Mouse (Mus musculus): ENCODE data around the gene Ppp2r5e.

Ppp2r5e gene

DNA sequence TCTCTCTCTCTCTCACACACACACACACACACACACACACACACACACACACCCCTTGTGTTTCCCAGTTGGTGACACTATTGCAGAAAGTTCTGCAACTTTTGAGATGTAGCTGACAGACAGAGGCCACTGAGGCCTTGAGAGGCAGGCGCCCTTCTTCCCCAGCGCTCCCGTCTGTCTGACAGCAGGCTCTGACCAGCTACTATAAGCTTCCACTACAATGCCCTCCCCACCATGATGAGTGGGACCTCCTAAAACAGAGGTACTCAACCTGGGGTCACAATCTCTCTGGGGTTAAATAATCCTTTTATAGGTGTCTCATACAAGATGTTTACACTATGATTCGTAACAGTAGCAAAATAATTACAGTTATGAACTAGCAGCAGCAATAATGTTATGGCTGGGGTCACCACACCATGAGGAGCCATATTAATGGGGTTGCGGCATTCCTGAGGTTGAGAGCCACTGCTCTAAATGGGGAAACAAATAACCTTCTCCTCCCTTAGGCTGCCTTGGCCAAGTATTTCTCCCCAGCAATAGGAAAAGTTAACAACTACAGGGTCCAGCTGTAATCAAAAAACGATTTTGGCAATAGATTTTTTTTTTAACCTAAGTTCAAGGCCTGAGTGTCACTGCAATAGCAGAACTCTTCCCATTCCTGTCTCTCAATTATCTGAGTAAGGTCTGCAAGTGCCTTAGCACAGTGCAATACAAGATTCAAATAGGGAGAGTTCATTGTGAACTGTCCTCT is 58.2 kb downstream of the Ppp2r5e start:
- no peak for DNase-seq (ENCODE audit: low spot score in 2 of 2)

DNA sequence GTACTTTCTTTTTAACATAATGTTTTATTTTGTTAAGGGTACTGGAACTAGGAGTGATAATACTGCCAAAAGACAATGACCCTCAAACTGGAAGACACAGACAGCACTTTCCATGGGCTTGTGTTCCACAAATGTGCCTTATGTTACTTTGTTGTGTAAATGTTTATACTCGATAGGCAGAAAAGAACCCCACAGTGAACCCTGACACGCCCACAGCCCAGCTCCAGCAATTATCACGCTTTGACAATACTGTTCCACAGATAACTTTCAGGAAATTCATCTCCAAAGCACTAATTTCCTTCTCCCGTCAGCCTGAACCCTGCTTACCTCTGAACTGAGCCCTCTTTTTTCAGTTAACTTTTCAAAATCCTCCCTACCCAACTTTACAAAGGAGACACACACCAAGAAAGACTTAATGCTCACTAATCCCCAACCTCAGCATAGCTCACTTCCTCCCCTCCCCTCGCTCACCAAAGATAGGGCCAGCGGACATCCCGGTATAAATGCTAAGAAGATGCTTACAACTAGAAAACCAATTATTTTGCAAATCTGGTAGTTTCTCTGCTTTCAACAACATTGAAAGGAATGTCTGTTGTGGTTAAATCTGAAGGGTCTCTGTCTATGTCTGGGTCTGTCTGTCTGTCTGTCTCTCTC is 58.9 kb downstream of the Ppp2r5e start:
- DNase-seq (ENCODE audit: low spot score in 2 of 2): no peak

GRCm38 (mm10) chr12:75536566-75536965 is 59.5 kb downstream of the Ppp2r5e start:
- no peak for DNase-seq (ENCODE audit: low spot score in 2 of 2)

DNA sequence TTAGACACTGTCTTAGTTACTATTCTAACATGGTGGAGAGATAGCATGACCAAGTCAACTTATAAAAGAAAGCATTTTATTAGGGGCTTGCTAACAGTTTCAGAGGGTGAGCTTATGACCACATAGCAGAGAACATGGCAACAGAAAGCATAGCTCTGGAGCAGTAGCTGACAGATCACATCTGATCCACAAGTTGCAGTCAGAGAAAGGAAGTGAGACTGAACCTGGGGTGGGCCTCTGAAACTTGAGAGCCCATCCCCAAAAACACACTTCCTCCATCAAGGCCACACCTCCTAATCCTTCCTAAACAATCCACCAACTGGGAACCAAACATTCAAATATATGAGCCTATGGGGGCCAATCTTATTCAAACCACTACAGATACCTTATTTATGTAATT is 62.9 kb downstream of the Ppp2r5e start:
- no peak for DNase-seq (ENCODE audit: low spot score in 2 of 2)

GRCm38 (mm10) chr12:75531895-75532294 is 64.2 kb downstream of the Ppp2r5e start:
- no peak for DNase-seq (ENCODE audit: low spot score in 2 of 2)

DNA sequence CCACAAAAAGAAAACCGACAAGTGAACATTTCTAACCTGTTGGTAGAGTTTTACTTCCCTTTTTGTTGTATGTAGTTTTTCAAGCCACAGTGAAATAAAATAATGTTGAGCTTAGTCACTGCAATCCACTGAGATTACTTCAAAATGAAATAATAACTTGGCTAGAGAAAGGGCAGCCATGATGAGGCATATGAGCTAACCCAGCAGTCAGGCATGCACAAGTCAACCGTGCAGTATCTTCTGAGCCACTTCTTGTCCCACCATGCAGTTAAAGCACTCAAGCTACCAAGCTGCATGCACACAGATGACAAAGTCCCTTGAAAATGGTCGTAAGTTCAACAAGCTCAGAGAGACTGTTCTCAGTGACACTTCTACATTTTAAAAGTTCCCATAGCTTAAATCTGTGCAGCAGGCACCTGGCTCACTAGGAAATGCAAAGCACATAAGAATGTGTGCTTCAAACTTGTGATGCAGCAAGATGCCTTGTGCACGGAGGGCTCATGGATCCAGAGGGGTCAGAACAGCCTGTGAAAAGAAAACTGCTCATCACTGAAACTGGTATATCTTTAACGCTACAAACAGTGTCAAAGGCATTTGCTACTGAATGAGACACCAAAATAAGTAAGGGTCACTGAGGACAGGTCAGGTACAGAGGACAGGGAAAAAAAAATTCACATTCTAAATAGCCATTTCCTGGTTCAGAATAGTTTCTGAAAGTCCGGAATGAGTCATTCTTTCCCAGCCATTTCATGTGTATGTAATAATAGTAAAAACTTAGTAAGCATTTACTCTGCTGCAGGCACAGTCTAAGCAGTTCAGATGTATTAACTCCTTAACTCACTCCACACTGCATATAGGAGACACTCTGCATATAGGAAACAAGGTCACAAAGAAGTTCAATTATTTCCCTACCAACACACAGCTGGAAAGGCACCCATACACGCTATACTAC is 66.9 kb downstream of the Ppp2r5e start:
- DNase-seq (ENCODE audit: low spot score in 2 of 2): no peak

GRCm38 (mm10) chr12:75528300-75528699 is 67.7 kb downstream of the Ppp2r5e start:
- DNase-seq (ENCODE audit: low spot score in 2 of 2): no peak

GRCm38 (mm10) chr12:75524199-75524598 is 71.8 kb downstream of the Ppp2r5e start:
- no peak for DNase-seq (ENCODE audit: low spot score in 2 of 2)

DNA sequence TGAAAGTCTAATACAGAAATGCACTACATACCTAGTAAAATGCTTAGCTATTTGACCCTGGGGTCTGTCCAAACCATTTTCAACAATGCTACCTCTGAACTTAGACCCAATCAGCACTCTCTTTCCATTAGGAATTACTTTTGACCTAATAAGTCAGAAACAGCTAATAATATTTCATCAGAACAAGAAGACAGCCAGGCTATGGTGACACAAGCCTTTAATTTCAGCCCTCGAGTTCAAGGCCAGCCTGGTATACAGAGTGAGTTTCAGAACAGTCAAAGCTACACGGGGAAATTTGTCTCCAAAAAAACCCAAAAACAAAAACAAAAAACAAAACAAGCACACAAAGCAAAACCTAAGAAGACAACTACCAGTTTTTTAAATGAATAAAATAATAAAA is 73.1 kb downstream of the Ppp2r5e start:
- DNase-seq (ENCODE audit: low spot score in 2 of 2): no peak

GRCm38 (mm10) chr12:75522360-75522759 is 73.7 kb downstream of the Ppp2r5e start:
- DNase-seq (ENCODE audit: low spot score in 2 of 2): no peak

- DNase-seq (ENCODE audit: low spot score in 2 of 2): no peak
Measured at GRCm38 (mm10) chr12:75520395-75520794, 75.7 kb downstream of the Ppp2r5e start.

GRCm38 (mm10) chr12:75519181-75519940 is 76.7 kb downstream of the Ppp2r5e start:
- DNase-seq (ENCODE audit: low spot score in 2 of 2): no peak

GRCm38 (mm10) chr12:75515301-75515906 is 80.6 kb downstream of the Ppp2r5e start:
- DNase-seq (ENCODE audit: low spot score in 2 of 2): no peak

DNA sequence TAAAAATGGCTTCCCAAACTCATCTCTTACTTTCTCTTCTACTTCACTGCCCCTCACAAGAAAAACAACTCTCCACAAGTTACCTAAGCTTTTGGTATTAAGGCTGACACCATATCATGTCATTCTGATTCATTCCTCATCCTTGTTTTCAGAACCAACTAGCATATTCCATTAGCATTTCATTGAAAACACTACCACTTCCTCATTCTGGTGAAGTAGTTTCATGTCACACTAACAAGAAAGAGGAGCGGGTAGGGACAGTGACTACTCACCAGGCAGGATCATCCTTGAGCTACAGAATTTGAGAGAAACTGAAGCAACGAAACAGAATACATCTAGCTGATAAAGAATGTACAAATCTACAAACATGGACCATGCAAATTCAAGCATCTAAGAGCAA is 84.5 kb downstream of the Ppp2r5e start:
- no peak for DNase-seq (ENCODE audit: low spot score in 2 of 2)

DNA sequence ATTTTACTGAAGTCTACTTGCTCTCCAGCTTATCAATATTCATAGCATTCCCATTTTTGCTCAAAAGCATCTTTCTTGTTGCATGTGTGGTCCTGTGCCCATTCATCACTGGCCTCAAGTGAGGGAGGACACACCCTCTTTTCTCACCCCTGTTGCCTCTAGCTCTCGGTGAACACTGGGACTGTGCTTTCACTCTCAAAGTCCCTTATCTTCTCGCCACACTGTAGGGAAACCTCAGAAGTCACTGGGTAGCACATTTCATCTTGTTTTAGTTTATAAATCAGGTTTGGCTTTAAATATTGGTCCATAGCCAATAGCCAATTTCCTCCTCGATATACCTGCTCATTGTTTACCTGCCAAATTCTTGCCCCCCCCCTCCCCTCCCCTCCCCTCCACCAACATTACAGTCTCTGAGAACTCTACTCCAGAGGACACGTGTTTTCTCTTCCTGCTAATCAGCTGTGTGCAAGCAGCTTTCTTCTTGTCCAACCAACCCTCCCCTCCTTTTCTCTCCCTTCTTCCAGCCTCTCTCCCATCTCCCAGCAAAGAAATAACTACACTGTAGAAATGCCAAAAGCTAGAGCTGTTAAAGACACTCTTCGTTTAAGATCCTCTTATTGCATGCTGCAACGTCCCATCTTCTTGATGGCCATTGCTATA is 90.9 kb downstream of the Ppp2r5e start:
- DNase-seq (ENCODE audit: low spot score in 2 of 2): no peak

- DNase-seq (ENCODE audit: low spot score in 2 of 2): no peak
Measured at GRCm38 (mm10) chr12:75502664-75503063, 93.4 kb downstream of the Ppp2r5e start.

DNA sequence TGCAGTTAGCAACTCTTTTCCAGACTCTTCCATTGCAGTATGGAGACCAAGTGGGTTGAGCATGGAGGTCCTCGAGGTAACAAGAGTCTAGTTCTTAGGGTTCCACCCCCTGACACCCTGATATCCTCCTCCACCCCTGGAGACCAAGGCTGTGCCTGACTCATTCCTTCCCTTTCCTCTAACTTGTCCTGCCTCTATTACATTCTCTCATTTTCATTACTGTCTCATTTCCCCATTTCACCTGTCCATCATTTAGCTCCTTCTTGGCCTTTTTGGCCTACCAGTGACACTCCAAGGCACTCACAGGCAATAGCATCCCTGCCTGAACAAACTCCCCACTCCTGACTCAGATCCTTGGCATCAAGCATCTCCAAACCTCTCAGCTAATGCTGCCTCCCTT is 98.3 kb downstream of the Ppp2r5e start:
- no peak for DNase-seq (ENCODE audit: low spot score in 2 of 2)

DNA sequence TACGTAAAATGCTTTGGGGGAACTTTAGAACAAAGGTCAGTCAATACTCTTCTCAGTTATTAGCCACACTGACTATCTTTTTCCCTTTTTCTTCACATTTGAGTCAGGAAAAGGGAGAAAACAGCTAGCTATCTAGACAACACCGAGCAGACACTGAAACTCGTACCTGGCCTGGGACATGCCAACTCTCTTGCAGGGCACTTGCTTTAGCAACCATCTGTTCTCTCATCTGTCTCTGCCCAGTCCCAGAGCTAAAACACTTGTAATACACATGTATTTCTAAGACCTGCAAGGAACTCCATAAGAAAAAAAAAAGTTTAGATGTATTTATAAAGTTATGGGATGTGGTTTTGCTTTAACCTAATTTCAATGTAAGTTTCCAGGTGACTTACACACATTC is 100.4 kb downstream of the Ppp2r5e start:
- no peak for DNase-seq (ENCODE audit: low spot score in 2 of 2)

GRCm38 (mm10) chr12:75494643-75495042 is 101.4 kb downstream of the Ppp2r5e start:
- DNase-seq (ENCODE audit: low spot score in 2 of 2): no peak

DNA sequence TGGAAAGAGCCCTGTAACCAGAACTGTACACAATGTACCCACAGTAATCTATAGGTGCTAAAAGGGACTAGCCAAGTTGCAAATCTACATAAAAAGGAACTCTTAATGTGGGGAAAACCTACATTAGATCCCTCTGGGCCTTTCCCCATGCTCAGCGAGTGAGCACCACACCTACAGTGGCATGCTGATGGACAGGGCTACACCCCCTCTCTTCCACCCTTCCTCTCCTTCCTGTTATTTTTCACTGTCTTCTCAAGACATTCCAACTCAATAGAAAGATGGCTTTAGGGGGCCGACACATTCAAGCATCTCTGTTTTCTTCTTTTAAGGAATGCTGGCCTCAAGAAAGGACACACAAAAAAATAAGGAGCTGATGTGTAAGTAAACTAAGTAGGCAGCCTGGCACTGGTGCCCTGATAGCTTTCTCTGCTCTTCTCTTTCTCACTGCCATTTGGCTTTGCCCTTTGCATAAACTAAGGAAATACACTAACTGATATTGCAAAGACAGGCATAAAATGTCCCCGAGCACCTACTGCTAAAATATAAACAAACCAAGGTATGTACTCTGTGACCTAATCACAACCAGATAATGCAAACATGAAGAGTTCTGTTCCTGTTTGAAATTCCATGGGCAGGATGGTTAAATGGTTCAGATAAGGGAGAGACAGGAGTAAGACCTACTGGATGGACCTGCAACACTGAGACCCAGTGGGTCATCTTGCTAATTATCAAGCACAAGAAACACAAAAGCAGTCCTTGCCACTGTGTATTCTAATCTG is 103.3 kb downstream of the Ppp2r5e start:
- DNase-seq (ENCODE audit: low spot score in 2 of 2): no peak

Measured in frontal cortex, postnatal 14 days (tissue).